ENCODE assay signal across 11 mouse cellular contexts in the genomic region with DNA sequence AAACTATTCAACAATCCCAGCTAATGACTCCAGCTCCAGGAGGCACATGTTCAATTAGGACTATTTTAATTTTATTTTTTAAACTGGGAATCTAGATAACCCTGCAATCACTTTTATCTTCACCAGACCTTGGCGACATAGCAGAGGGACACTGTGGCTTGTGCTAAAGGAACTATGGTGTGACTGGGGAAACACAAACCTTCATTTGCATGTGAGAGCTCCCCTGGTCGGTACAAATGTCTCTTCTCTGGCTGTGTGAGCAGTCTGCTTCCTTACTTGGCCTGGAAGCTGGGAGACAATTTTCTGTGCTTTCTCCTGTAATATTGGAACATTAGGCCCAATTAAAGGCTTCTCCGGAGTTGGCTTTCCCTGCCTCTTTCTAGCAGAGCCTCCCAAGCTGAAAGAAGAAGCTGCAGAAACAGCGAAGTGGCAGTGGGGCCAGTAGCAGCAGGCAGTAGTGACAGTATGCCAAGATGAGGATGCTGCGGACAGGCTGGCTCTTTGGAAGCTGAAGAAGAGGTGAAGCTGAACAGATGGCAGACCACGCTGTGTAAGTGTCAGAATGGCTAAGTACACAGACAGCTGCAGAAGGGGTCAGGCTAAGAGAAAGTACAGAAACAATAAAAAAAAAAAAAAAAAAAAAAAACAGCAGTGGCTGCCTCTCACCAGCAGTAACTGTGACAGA.
DNase-seq lines count a peak whose midpoint lies in the region; ATAC-seq and TF ChIP-seq lines count a peak whose summit lies in the region.
"Had no signal": no experiment of that assay in that cellular context is flagged by ENCODE, and none has a peak within 500 bp of the region (broad histone marks: within the 10 kb centered on the region; RNA-seq: fewer than 3 reads in every experiment).

No protein-coding gene starts in this region.

- H3K9ac ChIP-seq in hindbrain, embryonic 16.5 days (ENCODE audit: low read depth, low read length) = peak overlapping the region; percentile 48; the same call in 1 of the 2 replicates
- no peak overlapping the region for H3K9ac ChIP-seq in neural tube, embryonic 11.5 days (ENCODE audit: low read length)
- no peak overlapping the region for H3K9ac ChIP-seq in heart, adult 2 months (ENCODE audit: low read depth, low read length)
- H3K9ac ChIP-seq: heart, embryonic 15.5 days; lung, embryonic 14.5 days; stomach, embryonic 15.5 days had no signal

- TF ChIP-seq CTCF in layer of hippocampus, adult 2 months (conservative IDR thresholded peaks at IDR 0.05) = no peak
- no peak for TF ChIP-seq CTCF in heart, adult 2 months (IDR thresholded peaks at IDR 0.05)

- peak; percentile 95 for ATAC-seq in hindbrain, embryonic 16.5 days
- ATAC-seq in neural tube, embryonic 11.5 days (ENCODE audit: insufficient read depth, low FRiP score, low TSS enrichment) = peak; percentile 86

- no peaks in the 10 kb centered on the region for H3K36me3 ChIP-seq in hindbrain, embryonic 16.5 days (ENCODE audit: control insufficient read depth, insufficient read depth, low read length)
- H3K36me3 ChIP-seq in neural tube, embryonic 11.5 days (ENCODE audit: control insufficient read depth, insufficient read depth, low read length) = no peaks in the 10 kb centered on the region
- no peaks in the 10 kb centered on the region for H3K36me3 ChIP-seq in heart, adult 2 months (ENCODE audit: control insufficient read depth, insufficient read depth, low read length)
- H3K36me3 ChIP-seq: heart, embryonic 15.5 days; stomach, embryonic 15.5 days had no signal

- 12% methylated on average over 6 of the region's 6 CpGs for WGBS in hindbrain, embryonic 16.5 days
- 20% methylated on average over 6 of the region's 6 CpGs for WGBS in neural tube, embryonic 11.5 days
- 45% methylated on average over 6 of the region's 6 CpGs for WGBS in heart, adult 2 months

- intact Hi-C loops in heart, adult 2 months (cut with DNase I) = no loop called here

- H3K27ac ChIP-seq in layer of hippocampus, adult 2 months = peak overlapping the region; percentile 61
- peak overlapping the region; percentile 55 for H3K27ac ChIP-seq in hindbrain, embryonic 16.5 days (ENCODE audit: low read depth, low read length)
- H3K27ac ChIP-seq in neural tube, embryonic 11.5 days (ENCODE audit: low read depth, low read length) = no peak overlapping the region
- no peak overlapping the region for H3K27ac ChIP-seq in heart, adult 2 months
- H3K27ac ChIP-seq: heart, embryonic 15.5 days; stomach, embryonic 15.5 days had no signal

- H3K27me3 ChIP-seq in hindbrain, embryonic 16.5 days (replicated peaks; ENCODE audit: control insufficient read depth, insufficient read depth, low read length) = no peaks in the 10 kb centered on the region
- no peaks in the 10 kb centered on the region for H3K27me3 ChIP-seq in neural tube, embryonic 11.5 days (ENCODE audit: control insufficient read depth, insufficient read depth, low read length)
- H3K27me3 ChIP-seq in heart, adult 2 months (ENCODE audit: control insufficient read depth, insufficient read depth, low read length) = no peaks in the 10 kb centered on the region
- H3K27me3 ChIP-seq: heart, embryonic 15.5 days; stomach, embryonic 15.5 days had no signal

- H3K79me2 ChIP-seq in heart, adult 2 months (replicated peaks; ENCODE audit: control insufficient read depth, insufficient read depth, low read length) = no peaks in the 10 kb centered on the region

- no peaks in the 10 kb centered on the region for H3K9me3 ChIP-seq in hindbrain, embryonic 16.5 days (ENCODE audit: control insufficient read depth, low read length)
- no peaks in the 10 kb centered on the region for H3K9me3 ChIP-seq in neural tube, embryonic 11.5 days (ENCODE audit: control insufficient read depth, low read length)
- H3K9me3 ChIP-seq: heart, embryonic 15.5 days; stomach, embryonic 15.5 days had no signal

- DNase-seq in layer of hippocampus, adult 2 months (ENCODE audit: low spot score in 2 of 2) = peak in 1 of 2 experiments; percentile 41
- DNase-seq in layer of hippocampus, adult 11-12 months (ENCODE audit: low spot score) = no peak
- DNase-seq in cerebellum, postnatal 10 days = peak; percentile 88 to 93
- peak; percentile 20 for DNase-seq in neural tube, embryonic 11.5 days (ENCODE audit: low spot score)
- DNase-seq in adrenal gland, postnatal 14 days = no peak
- no peak for DNase-seq in heart, adult 2 months
- no peak for DNase-seq in urinary bladder, postnatal 36 days (ENCODE audit: low spot score in 2 of 2)
- DNase-seq: lung, embryonic 14.5 days had no signal

- H3K4me2 ChIP-seq in hindbrain, embryonic 16.5 days (ENCODE audit: low read length) = peak overlapping the region; percentile 17; the same call in 1 of the 2 replicates
- no peak overlapping the region for H3K4me2 ChIP-seq in neural tube, embryonic 11.5 days (ENCODE audit: low read depth)
- H3K4me2 ChIP-seq: heart, embryonic 15.5 days; lung, embryonic 14.5 days; stomach, embryonic 15.5 days had no signal

- no peak for TF ChIP-seq POLR2A in heart, adult 2 months (IDR thresholded peaks at IDR 0.05; ENCODE audit: insufficient read depth, low read depth, low read length)

- no peak for TF ChIP-seq EP300 in heart, adult 2 months (IDR thresholded peaks at IDR 0.05; ENCODE audit: insufficient read depth, low read depth, low read length)

- peaks cover 6% of the 10 kb centered on the region for H3K4me1 ChIP-seq in hindbrain, embryonic 16.5 days (ENCODE audit: control insufficient read depth, insufficient read depth, low read depth, low read length)
- no peaks in the 10 kb centered on the region for H3K4me1 ChIP-seq in neural tube, embryonic 11.5 days (ENCODE audit: control insufficient read depth, insufficient read depth, low read length)
- no peaks in the 10 kb centered on the region for H3K4me1 ChIP-seq in heart, adult 2 months (ENCODE audit: control insufficient read depth, insufficient read depth, low read length)
- H3K4me1 ChIP-seq: heart, embryonic 15.5 days; stomach, embryonic 15.5 days had no signal

- no peak overlapping the region for H3K4me3 ChIP-seq in layer of hippocampus, adult 2 months
- no peak overlapping the region for H3K4me3 ChIP-seq in hindbrain, embryonic 16.5 days (ENCODE audit: low read length)
- H3K4me3 ChIP-seq in neural tube, embryonic 11.5 days (ENCODE audit: low read depth, low read length) = no peak overlapping the region
- H3K4me3 ChIP-seq in heart, adult 2 months = no peak overlapping the region
- H3K4me3 ChIP-seq: heart, embryonic 15.5 days; stomach, embryonic 15.5 days had no signal

Comparison
In these comparisons a context has a peak if more than half of its experiments do, and no peak if none do; other contexts are left out.
1. DNase-seq: peak in cerebellum, postnatal 10 days (2 of 2) and neural tube, embryonic 11.5 days (single experiment); none in layer of hippocampus, adult 11-12 months (single experiment), adrenal gland, postnatal 14 days (single experiment), heart, adult 2 months (0 of 2) and urinary bladder, postnatal 36 days (0 of 2).
2. H3K27ac ChIP-seq: peak in layer of hippocampus, adult 2 months (single experiment) and hindbrain, embryonic 16.5 days (single experiment); none in neural tube, embryonic 11.5 days (single experiment) and heart, adult 2 months (single experiment).